Mouse (Mus musculus) left cerebral cortex, postnatal 14 days (tissue): Measurements from ENCODE around the gene Hadh. TPM values are rescaled to one million over a fixed set of nuclear protein-coding genes. Genes with fewer than 3 reads are reported as not detected.
A peak's percentile ranks its signal among the peaks of the same experiment; 100 is the strongest.

Experiments used
- DNase-seq, 2 experiments: peaks; one replicate each; pipeline ENCODE4 v3.0.0; 2021 to 2022; ENCODE audit warnings: low spot score in 2 of 2, mixed read lengths in 1 of 2
- intact Hi-C: fragments of 180-260 bp; cut with DNase I; formaldehyde crosslinking; loops from one replicate; pipeline ENCODE4 v1.15.1; 2025
- total RNA-seq, 2 experiments: library from RNA; stranded (reverse); gene quantifications; 2 replicates each; pipeline ENCODE4 v1.2.3; 2021

Hadh gene
- total RNA-seq, 2 experiments from 2014 or later: 20.0 to 22.5 TPM

DNA sequence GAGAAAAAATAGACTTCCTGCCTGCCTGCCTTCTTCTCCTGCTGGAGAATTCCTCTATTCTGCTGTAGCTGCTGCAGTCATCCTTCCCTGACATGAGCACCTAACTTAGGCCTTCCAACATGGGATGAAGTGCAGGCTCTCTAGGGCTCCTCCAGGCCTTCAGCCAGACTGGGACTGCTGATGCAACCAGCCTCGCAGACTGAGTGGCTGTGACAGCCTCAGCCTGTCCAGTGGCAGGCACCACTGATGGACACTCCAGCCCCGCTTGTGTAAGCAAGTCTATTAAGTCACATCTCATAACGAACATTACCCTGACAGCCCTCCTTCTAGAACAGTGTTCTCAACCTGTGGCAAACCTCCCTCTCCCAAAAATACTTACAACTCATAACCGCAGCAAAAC lies 2.2 kb upstream of the Hadh start:
- DNase-seq: no peak
- intact Hi-C loops: no loop called here

GRCm38 (mm10) chr3:131272374-131273100 lies 636 bp upstream of the Hadh start:
- DNase-seq: no peak
- intact Hi-C loops: no loop called here

DNA sequence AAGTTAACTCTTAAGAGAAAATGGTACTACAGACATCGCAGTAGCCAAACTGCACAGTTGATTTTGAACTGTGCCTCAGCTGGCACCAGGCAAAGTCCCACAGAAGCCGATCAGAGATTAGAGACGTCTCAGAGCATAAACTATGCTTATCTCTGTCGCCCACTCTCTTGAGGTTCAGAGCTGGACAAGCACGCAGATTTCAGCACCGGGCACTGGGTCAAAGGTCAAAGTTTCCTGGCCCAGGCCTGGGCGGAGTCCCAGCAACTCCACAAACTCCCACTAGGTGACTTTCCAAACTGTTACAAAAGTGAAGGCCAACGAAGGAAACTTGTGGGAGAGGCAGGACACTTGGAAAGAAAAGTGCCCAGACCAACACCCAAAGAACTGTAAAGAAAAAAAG lies 744 bp downstream of the Hadh start:
- no peak for DNase-seq
- intact Hi-C loops: no loop called here

- no peak for DNase-seq
- intact Hi-C loops: no loop called here
These were observed 1.5 kb downstream of the Hadh start for GRCm38 (mm10) chr3:131270381-131270780.

DNA sequence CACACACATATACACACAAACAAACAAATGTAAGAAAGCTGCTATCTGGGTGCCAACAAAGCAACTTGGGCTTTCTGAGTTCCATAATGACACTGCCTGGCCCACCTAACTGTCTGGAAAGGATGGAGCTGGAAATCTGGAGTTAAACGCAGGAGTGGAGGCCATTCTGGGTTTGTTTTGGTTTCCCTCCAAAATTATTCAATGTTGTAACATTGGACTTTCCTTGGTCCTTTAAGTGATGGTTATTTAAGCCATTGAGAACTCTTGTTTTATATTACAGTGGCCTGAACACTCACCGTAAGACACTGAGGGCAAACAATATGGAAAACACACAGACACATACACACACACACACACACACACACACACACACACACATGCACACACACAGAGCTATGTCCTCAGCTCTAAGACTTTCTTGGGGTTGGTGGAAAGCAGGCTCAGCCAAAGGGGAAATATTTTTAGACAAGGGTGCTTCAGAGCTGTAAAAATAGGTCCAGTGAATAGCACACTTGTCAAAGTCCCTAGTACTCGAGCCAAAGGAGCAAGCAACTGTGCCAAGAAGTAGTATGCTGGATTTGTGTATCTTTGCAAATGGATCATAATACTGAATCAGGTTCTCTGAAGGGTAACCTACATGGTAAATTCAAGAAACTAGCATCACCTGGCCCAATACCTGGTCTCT lies 5.4 kb downstream of the Hadh start:
- DNase-seq: no peak
- intact Hi-C loops: no loop called here

GRCm38 (mm10) chr3:131265516-131265915 lies 6.4 kb downstream of the Hadh start:
- intact Hi-C loops: no loop called here

GRCm38 (mm10) chr3:131263766-131264486 lies 8.0 kb downstream of the Hadh start:
- no peak for DNase-seq
- intact Hi-C loops: no loop called here

More at GRCm38 (mm10) chr3:131265516-131265915, 6.4 kb downstream of the Hadh start:
- no peak for DNase-seq

GRCm38 (mm10) chr3:131260418-131260817 lies 11.5 kb downstream of the Hadh start:
- DNase-seq: no peak
- intact Hi-C loops: no loop called here

DNA sequence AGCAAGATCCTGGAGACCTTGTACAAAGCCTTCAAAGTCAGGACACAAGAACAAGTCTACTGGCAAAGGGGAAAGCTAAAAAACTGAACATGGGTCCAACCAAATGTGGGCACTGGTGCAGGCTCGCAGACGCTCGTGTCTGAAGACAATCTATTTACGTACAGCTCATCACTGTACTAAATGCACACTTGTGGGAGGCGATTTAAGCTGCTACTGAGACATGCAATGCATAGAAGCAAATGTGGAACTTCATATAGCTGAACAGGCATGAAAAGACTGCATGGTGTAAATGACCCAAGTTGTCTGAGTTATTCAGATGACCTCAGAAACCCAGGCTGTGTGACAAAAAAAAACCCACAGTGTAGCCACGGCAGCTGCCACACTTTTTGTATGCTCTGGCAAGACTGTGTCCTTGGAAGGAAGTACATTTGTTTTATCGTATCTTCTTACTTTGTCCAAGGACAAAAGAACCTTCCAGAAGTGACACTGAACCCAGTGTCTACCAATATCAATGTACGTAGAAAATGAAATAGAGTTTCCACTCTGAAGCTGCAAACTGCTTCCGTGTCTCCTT lies 12.4 kb downstream of the Hadh start:
- peak in 1 of 2 experiments; percentile 59 for DNase-seq
- intact Hi-C loops: no loop called here

DNA sequence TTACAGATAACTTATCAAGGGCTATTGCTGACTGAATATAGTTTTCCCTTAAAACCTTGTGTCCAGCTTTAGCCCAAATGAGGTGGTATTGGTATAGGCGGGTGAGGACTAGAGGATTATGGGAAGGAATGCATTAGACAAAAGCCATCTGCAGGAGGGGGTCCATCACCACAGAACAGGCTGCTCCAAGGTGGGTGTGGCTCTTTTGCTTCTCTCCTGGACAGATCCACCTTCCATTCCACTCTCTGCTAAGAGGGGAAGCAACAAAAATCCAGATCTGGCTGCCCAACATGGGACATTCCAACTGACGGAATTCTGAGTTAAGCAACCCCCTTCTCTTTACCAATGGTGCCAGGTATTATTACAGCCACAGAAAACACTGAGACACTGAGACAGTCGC lies 13.0 kb downstream of the Hadh start:
- DNase-seq: no peak
- intact Hi-C loops: no loop called here

GRCm38 (mm10) chr3:131255399-131255981 lies 16.4 kb downstream of the Hadh start:
- intact Hi-C loops: no loop called here
- no peak for DNase-seq

DNA sequence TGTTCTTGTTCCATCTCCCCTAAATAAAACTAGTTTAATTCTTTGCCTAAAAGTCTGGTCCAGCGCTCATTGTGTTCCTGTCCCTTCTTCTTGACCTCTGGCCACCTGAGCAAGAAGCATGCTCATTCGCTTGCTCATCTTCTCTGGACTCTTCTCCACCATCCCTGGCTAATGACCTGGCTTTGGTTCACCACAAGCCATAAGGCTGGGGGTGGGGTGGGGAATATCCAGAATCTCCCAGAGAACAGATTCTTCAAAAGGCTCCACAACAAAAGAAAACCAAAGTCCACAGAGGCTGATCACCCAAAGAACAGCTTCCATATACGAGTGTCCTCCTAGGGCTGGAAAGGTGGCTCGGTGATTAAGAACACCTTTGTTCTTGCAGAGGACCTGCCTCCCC lies 16.9 kb downstream of the Hadh start:
- intact Hi-C loops: no loop called here
- no peak for DNase-seq

DNA sequence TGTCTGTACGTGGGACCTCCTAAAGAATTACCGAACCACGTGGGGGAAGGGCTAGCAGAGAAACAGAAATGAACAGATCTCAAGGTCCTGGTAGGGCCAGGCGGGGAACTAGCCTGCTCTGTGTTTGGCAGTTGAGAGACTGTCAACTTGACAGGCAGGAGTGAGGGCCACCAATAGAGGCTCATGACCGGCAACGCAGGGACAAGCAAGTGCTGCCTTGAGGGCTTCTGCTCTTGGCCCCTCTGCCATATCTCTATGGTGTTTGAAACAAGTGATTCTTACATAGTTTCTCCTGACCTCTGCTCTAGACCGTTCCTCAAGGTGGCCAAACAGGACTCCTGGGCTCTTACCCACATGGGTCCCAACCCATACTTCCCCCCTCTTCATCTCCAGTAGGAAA lies 20.3 kb downstream of the Hadh start:
- intact Hi-C loops: no loop called here
- no peak for DNase-seq

- DNase-seq: no peak
- intact Hi-C loops: no loop called here
These were observed 20.9 kb downstream of the Hadh start for GRCm38 (mm10) chr3:131250978-131251377.

GRCm38 (mm10) chr3:131250283-131250682 lies 21.6 kb downstream of the Hadh start:
- no peak for DNase-seq

GRCm38 (mm10) chr3:131248444-131248843 lies 23.5 kb downstream of the Hadh start:
- intact Hi-C loops: no loop called here

More at GRCm38 (mm10) chr3:131250283-131250682, 21.6 kb downstream of the Hadh start:
- intact Hi-C loops: no loop called here

DNA sequence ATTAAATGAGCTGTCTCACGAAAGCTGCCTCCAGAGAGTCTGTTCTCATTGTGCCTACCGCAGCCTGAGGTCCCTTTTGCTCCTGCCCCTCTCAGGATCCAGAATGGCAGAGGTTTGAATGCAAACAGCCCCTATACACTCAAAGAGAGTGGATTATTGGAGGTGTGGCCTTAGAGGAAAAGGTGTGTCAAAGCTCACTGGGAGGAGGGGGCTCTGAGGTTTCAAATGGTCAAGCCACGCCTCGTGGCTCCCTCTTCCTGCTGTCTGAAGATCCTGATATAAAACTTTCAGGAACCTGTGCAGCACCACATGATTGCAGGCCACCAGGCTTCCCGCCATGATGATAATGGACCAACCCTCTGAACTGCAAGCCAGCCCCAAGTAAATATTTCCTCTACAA lies 24.1 kb downstream of the Hadh start:
- intact Hi-C loops: no loop called here

More at GRCm38 (mm10) chr3:131248444-131248843, 23.5 kb downstream of the Hadh start:
- DNase-seq: no peak

GRCm38 (mm10) chr3:131247447-131247846 lies 24.5 kb downstream of the Hadh start:
- no peak for DNase-seq
- intact Hi-C loops: no loop called here

More for the DNA sequence above, 24.1 kb downstream of the Hadh start:
- no peak for DNase-seq

DNA sequence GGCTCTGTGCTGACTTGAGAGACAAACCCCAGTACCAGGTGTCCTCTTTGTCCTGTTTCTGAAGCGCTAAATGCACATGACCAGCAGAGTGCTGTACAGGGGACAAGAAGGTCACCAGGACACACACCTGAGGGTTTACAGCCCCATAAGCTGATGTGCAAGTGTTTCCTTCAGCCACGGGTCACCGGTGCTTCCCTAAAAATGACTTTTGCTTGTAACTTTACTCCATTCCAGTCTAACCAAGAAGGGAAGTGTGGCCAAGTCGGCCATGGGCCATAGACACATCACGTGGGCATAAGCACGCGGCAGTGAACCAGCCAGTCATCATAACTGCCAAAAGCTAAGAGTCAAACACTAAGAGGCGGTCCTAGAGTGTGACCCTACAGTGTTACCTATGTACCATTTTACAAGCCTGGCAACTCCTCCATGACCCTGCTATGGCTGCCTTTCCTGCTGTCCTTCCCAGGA lies 25.3 kb downstream of the Hadh start:
- DNase-seq: no peak
- intact Hi-C loops: no loop called here
